Mouse (Mus musculus) embryonic facial prominence, embryonic 15.5 days (tissue): Measurements from ENCODE around the gene Eno4. TPM values are rescaled to one million over a fixed set of nuclear protein-coding genes. Genes with fewer than 3 reads are reported as not detected.
A peak's percentile ranks its signal among the peaks of the same experiment; 100 is the strongest.

Experiments used
- microRNA-seq: library from miRNA; unstranded; fragments of <30 nt; microRNA quantifications from one replicate; pipeline ENCODE4, GENCODE M21; 2016; ENCODE audit warnings: borderline number of aligned reads
- polyA plus RNA-seq: library from polyadenylated mRNA; unstranded; fragments of >200 nt; fragmentation: Nextera tagmentation; extraction: Ambion mirVana; gene quantifications from 2 replicates; pipeline ENCODE4 v1.2.1, GENCODE M21; 2015

The Eno4 gene
- polyA plus RNA-seq, 1 experiment from 2014 or later, result 4.2 TPM

Small RNAs within 50 kb of the gene (microRNA-seq; reads per million reads assigned to microRNA genes)
- 3.8 reads per million, percentile 17 among the genes with 10 or more reads in this experiment for gene Mir3086

Other genes starting within 250 kb of the Eno4 start
- gene Pnliprp1, start 214.5 kb upstream of the Eno4 start, polyA plus RNA-seq, result 0.59 and 0.96 TPM in 2 replicates
- 0.11 TPM in 2 replicates for gene Pnliprp2, start 183.7 kb upstream of the Eno4 start, polyA plus RNA-seq
- gene 1700019N19Rik, start 149.0 kb upstream of the Eno4 start, polyA plus RNA-seq, result not detected in 2 replicates
- 5.7 and 6.0 TPM in 2 replicates for gene Hspa12a, start 229 bp downstream of the Eno4 start, polyA plus RNA-seq
- gene Shtn1, start 132.7 kb downstream of the Eno4 start, polyA plus RNA-seq, result 5.8 and 6.3 TPM in 2 replicates
- 0.27 and 0.43 TPM in 2 replicates for gene Vax1, start 226.6 kb downstream of the Eno4 start, polyA plus RNA-seq